ENCODE assay signal across 8 mouse cellular contexts in the genomic region with DNA sequence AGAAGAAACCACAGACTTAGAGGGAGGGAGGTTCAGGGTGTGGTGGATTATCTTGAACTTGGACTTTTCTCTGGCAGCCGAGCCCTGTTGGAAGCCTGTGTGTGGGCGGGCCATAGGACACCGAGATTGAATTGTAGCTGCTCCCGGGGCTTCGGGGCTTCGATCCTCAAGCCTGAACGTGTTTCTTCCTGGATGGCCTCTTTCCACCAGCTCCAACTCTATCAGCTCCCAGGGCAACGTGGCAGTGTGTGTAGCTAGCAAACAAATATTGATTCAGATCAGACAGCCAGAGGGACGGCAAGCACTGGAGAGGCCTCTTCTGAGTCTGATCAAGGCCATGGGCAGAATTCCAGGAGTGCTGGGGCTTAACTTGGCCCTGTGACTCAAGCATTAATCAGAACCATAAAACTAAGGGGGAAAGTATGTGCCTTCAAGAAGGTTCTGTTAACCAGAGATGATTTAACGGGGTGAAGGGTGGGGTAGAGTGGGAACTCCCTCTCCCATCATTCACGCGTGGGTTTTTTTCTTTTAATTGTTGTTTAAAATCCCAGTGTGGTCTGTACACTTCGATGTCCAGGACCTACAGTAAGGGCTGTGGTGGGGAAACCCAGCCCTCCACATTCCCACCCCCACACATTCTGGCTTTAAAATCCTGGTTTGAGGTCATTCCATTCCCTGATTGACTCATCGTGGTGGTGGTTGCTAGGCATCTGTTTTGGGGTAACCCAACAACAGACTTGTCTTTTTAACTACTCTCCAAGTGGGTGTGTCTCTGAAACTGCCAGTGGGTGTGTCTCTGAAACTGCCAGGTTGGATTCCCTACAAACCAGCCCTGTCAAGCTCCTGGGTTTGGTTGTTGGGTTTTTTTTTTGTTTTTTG. TPM values are rescaled to one million over a fixed set of nuclear protein-coding genes. Genes with fewer than 3 reads are reported as not detected.
DNase-seq lines count a peak whose midpoint lies in the region; ATAC-seq lines count a peak whose summit lies in the region.

No protein-coding gene starts in this region.

- no peaks in the 10 kb centered on the region for H3K9me3 ChIP-seq in neural tube, embryonic 13.5 days
- no peaks in the 10 kb centered on the region for H3K9me3 ChIP-seq in hindbrain, embryonic 13.5 days
- H3K9me3 ChIP-seq in limb, embryonic 15.5 days = no peaks in the 10 kb centered on the region
- no peaks in the 10 kb centered on the region for H3K9me3 ChIP-seq in neural tube, embryonic 15.5 days (replicated peaks)
- H3K9me3 ChIP-seq in forebrain, embryonic 16.5 days (ENCODE audit: control insufficient read depth, low read length) = no peaks in the 10 kb centered on the region

- WGBS in neural tube, embryonic 13.5 days = 58% methylated on average over 14 of the region's 14 CpGs
- 61% methylated on average over 14 of the region's 14 CpGs for WGBS in hindbrain, embryonic 13.5 days
- 10% methylated on average over 14 of the region's 14 CpGs for WGBS in limb, embryonic 15.5 days
- WGBS in neural tube, embryonic 15.5 days = 60% methylated on average over 14 of the region's 14 CpGs
- 47% methylated on average over 14 of the region's 14 CpGs for WGBS in forebrain, embryonic 16.5 days

- H3K4me1 ChIP-seq in neural tube, embryonic 13.5 days (replicated peaks) = peaks cover 56% of the 10 kb centered on the region
- peaks cover 40% of the 10 kb centered on the region for H3K4me1 ChIP-seq in hindbrain, embryonic 13.5 days (replicated peaks)
- peaks cover 73% of the 10 kb centered on the region for H3K4me1 ChIP-seq in limb, embryonic 15.5 days
- peaks cover 50% of the 10 kb centered on the region for H3K4me1 ChIP-seq in neural tube, embryonic 15.5 days
- H3K4me1 ChIP-seq in forebrain, embryonic 16.5 days (replicated peaks; ENCODE audit: control insufficient read depth, insufficient read depth, low read length) = peaks cover 23% of the 10 kb centered on the region

- H3K36me3 ChIP-seq in neural tube, embryonic 13.5 days = no peaks in the 10 kb centered on the region
- no peaks in the 10 kb centered on the region for H3K36me3 ChIP-seq in hindbrain, embryonic 13.5 days
- peaks cover 20% of the 10 kb centered on the region for H3K36me3 ChIP-seq in limb, embryonic 15.5 days
- no peaks in the 10 kb centered on the region for H3K36me3 ChIP-seq in neural tube, embryonic 15.5 days
- no peaks in the 10 kb centered on the region for H3K36me3 ChIP-seq in forebrain, embryonic 16.5 days (ENCODE audit: control insufficient read depth, insufficient read depth)

- no peak overlapping the region for H3K4me3 ChIP-seq in neural tube, embryonic 13.5 days
- no peak overlapping the region for H3K4me3 ChIP-seq in hindbrain, embryonic 13.5 days
- H3K4me3 ChIP-seq in limb, embryonic 15.5 days = peak overlapping the region; percentile 22
- no peak overlapping the region for H3K4me3 ChIP-seq in neural tube, embryonic 15.5 days (replicated peaks)
- no peak overlapping the region for H3K4me3 ChIP-seq in forebrain, embryonic 16.5 days (replicated peaks; ENCODE audit: low read length)

- H3K27ac ChIP-seq in neural tube, embryonic 13.5 days (replicated peaks) = peak overlapping the region; percentile 57
- H3K27ac ChIP-seq in hindbrain, embryonic 13.5 days = peak overlapping the region; percentile 40
- H3K27ac ChIP-seq in limb, embryonic 15.5 days = peak overlapping the region; percentile 99
- peak overlapping the region; percentile 10 for H3K27ac ChIP-seq in neural tube, embryonic 15.5 days (replicated peaks)
- H3K27ac ChIP-seq in forebrain, embryonic 16.5 days (ENCODE audit: low read length) = no peak overlapping the region

- peak overlapping the region; percentile 10; the same call in 1 of the 2 replicates for H3K4me2 ChIP-seq in neural tube, embryonic 13.5 days
- no peak overlapping the region for H3K4me2 ChIP-seq in hindbrain, embryonic 13.5 days
- H3K4me2 ChIP-seq in limb, embryonic 15.5 days = peak overlapping the region; percentile 62
- peak overlapping the region; percentile 13; the same call in 1 of the 2 replicates for H3K4me2 ChIP-seq in neural tube, embryonic 15.5 days
- H3K4me2 ChIP-seq in forebrain, embryonic 16.5 days (ENCODE audit: low read length) = no peak overlapping the region

- ATAC-seq in neural tube, embryonic 13.5 days (ENCODE audit: low read depth) = no peak
- no peak for ATAC-seq in hindbrain, embryonic 13.5 days (ENCODE audit: low FRiP score)
- peak; percentile 64 for ATAC-seq in limb, embryonic 15.5 days (ENCODE audit: insufficient number of reproducible peaks, low FRiP score, low TSS enrichment, low read depth)
- ATAC-seq in neural tube, embryonic 15.5 days (ENCODE audit: low FRiP score) = no peak
- no peak for ATAC-seq in forebrain, embryonic 16.5 days

- intact Hi-C loops in left cerebral cortex, postnatal 36 days (cut with DNase I) = no loop called here

- H3K9ac ChIP-seq in neural tube, embryonic 13.5 days = no peak overlapping the region
- no peak overlapping the region for H3K9ac ChIP-seq in hindbrain, embryonic 13.5 days
- no peak overlapping the region for H3K9ac ChIP-seq in limb, embryonic 15.5 days
- no peak overlapping the region for H3K9ac ChIP-seq in neural tube, embryonic 15.5 days (replicated peaks)
- H3K9ac ChIP-seq in forebrain, embryonic 16.5 days (replicated peaks; ENCODE audit: low read depth, low read length) = no peak overlapping the region

- H3K27me3 ChIP-seq in neural tube, embryonic 13.5 days = peaks cover 32% of the 10 kb centered on the region
- H3K27me3 ChIP-seq in hindbrain, embryonic 13.5 days = peaks cover 28% of the 10 kb centered on the region
- no peaks in the 10 kb centered on the region for H3K27me3 ChIP-seq in limb, embryonic 15.5 days
- H3K27me3 ChIP-seq in neural tube, embryonic 15.5 days (replicated peaks) = peaks cover 22% of the 10 kb centered on the region
- H3K27me3 ChIP-seq in forebrain, embryonic 16.5 days (replicated peaks; ENCODE audit: control insufficient read depth, insufficient read depth, low read length) = peaks cover 14% of the 10 kb centered on the region

- no peak for DNase-seq in neural tube, embryonic 10.5 days (ENCODE audit: extremely low spot score, low spot score)
- DNase-seq in forelimb bud, embryonic 11.5 days (ENCODE audit: low read depth, low spot score) = peak; percentile 73
- DNase-seq in left cerebral cortex, postnatal 36 days (ENCODE audit: low spot score in 2 of 2) = no peak

RNA-seq across cellular contexts. Expression of gene Anxa2, which starts 4.6 kb away (rescaled TPM):
- 308 and 356 TPM in 2 replicates for polyA plus RNA-seq in neural tube, embryonic 13.5 days (2015; fragmentation: Nextera tagmentation; extraction: Ambion mirVana)
- polyA plus RNA-seq in hindbrain, embryonic 13.5 days (2015; fragmentation: Nextera tagmentation; extraction: Ambion mirVana) = 187 TPM in 2 replicates
- polyA plus RNA-seq in limb, embryonic 15.5 days (2015; fragmentation: Nextera tagmentation; extraction: Ambion mirVana) = 1,913 and 2,040 TPM in 2 replicates
- polyA plus RNA-seq in neural tube, embryonic 15.5 days (2015; fragmentation: Nextera tagmentation; extraction: Ambion mirVana) = 251 and 335 TPM in 2 replicates
- total RNA-seq in left cerebral cortex, postnatal 36 days (2021) = 10 to 100 TPM in 1 of 2 experiments, 1 to 10 TPM in 1; 9.5 to 14.3 TPM
- 82.2 and 115 TPM in 2 replicates for polyA plus RNA-seq in forebrain, embryonic 16.5 days (2015; fragmentation: Nextera tagmentation; extraction: Ambion mirVana)

Comparison
In these comparisons a context has a peak if more than half of its experiments do, and no peak if none do; other contexts are left out.
1. H3K4me2 ChIP-seq: peak in neural tube, embryonic 13.5 days (single experiment), limb, embryonic 15.5 days (single experiment) and neural tube, embryonic 15.5 days (single experiment); none in hindbrain, embryonic 13.5 days (single experiment) and forebrain, embryonic 16.5 days (single experiment).